Mouse (Mus musculus) gastrocnemius, postnatal 4 days (tissue): ENCODE measurements around the gene 1520401A03Rik. TPM values are rescaled to one million over a fixed set of nuclear protein-coding genes. Genes with fewer than 3 reads are reported as not detected.

ENCODE experiments used
- DNase-seq, 2 experiments: peaks; one replicate each; pipeline ENCODE4 v3.0.0; 2021 to 2022; ENCODE audit warnings: low spot score in 2 of 2, mixed read lengths in 2 of 2
- total RNA-seq, 2 experiments: library from RNA; stranded (reverse); gene quantifications; 2 replicates each; pipeline ENCODE4 v1.2.3; 2021

1520401A03Rik gene
- total RNA-seq, 2 experiments from 2014 or later: 0.26 to 0.66 TPM

DNA sequence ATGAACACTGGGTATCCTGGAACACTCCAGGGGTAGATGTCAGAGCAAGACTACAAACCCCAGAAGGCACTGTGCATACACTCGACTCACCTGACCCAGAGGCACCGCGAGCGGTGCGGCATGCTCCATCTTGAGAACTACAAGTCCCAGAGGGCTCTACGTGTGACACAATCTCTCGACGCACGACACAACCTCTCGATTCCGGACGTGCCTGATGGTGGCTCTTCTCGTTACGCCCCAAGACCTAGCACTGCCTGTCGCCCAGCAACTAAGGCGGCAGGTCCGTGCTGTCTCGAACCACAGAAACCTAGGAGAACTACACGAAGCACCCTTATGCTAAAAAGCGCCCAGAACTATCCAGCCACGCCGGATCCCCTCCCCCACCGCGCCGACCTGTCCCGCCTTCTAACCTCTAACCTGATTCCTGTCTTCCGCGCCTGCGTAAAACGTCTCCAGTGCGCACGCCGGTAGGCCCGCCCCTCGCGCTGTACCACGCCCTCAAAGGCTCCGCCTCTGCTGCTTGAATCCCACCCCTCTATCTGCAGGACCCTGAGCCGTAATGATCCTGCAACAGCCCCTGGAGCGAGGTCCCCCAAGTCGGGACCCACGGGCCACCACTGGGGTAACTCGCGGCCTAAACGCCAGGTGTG lies 49.0 kb downstream of the 1520401A03Rik start, which contains the start of the genes Hcfc1r1 and Thoc6:
Hcfc1r1 (plus strand) TSS at position 173 of the 650 bp plus-strand sequence.
Thoc6 (minus strand) TSS at position 459 of the 650 bp plus-strand sequence.
- peak; percentile 69 to 86 for DNase-seq

DNA sequence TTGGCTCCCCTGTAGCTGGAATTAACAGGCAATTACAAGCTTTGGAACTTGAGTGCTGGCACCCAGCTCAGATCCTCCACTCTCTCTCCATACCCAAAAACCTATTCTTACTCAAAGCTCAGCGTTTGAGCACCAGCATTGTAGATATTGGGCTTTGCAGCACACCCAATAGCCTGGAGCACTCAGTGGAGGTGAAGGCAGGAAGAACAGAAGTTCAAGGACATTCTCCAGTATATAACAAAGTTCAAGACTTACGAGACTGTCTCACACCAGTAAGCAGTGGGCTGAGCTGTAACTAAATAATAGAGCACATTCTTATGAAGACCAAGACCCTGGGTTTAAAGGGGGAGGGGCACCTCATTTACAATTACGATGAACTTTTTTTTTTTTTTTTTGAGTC lies 49.8 kb downstream of the 1520401A03Rik start:
- no peak for DNase-seq

DNA sequence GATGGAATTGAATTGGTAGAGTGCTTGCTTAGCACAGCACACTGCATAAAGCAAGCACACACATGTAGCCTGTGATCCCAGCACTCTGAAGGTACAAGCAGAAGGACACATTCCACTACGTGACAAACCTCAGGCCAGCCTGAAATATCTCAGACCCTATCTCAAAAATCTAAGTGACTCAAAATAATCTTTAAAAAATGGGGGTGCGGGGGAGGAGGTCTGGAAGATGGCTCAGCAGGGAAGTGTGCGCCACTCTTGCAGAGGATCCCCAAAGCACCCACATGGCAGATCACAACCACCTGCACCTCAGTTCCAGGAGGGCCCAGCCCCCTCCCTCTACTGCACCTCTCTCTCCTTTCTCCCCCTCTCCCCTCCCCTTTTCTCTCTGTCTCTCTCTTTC lies 51.1 kb downstream of the 1520401A03Rik start:
- DNase-seq: no peak

DNA sequence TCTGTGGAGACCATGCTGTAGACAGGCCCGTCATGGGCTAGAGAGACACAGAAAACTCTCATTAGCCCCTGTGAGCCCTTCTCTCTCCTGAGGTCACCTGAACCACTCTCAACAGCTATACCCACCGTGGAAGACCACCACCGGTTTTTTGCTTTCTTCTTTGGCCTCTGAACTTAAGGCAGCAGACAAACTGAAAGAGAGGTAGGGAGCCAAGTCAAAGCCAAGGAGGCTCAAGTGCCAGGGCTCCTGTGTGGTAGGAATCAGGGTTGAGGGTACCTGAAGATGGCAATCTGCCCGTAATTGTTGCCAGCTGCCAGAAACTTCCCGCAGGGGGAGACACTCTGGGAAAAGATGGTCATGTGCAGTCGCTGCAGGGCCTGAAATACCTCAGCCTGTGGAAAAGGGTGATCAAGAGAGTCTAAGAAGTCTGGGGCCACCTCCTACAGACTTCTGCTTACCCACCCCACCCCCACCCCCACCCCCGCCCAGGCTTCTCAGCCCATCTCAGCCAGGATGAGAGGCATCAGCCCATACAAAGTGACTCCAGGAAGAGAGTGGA lies 52.0 kb downstream of the 1520401A03Rik start:
- no peak for DNase-seq

DNA sequence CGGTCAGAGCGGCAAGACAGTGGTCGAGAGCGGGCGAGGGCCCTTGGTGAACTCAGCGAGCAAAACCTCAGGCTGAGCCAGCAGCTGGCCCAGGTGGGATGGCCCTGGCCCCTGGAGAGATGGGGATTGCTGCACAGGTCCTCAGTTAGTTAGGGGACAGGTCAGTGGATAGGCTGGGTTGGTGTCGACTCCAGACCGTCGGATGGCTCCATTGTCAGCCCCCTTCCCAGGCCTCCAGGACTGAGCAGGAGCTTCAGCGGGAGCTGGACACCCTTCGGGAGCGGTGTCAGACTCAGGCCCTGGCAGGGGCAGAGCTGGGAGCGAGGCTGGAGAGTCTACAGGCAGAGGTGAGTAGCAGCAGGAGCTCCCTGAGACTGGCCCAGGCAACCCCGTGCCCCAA lies 57.1 kb downstream of the 1520401A03Rik start:
- DNase-seq: no peak

DNA sequence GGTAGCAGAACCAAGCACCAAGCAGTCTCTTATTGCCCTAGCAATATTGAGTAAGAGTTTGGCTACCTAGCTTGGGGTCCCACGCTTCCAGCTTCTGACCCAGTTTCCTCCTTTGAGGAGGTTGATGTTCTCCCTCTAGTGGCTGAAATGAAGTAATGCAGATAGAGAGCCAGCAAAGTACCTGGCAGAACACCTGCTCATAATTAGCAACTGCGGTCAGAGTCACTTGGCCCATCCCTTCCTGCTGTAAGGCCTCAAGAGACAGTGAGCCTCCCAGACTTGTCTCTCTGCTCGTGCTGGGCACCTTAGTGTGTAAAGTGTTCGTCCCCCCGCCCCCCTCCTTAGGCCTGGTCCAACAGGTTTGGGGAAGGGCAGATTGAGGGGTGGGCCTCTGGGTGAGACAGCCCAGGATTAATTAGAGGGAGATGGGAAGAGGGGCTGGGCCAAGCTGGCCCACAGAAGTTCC lies 58.0 kb downstream of the 1520401A03Rik start:
- no peak for DNase-seq

DNA sequence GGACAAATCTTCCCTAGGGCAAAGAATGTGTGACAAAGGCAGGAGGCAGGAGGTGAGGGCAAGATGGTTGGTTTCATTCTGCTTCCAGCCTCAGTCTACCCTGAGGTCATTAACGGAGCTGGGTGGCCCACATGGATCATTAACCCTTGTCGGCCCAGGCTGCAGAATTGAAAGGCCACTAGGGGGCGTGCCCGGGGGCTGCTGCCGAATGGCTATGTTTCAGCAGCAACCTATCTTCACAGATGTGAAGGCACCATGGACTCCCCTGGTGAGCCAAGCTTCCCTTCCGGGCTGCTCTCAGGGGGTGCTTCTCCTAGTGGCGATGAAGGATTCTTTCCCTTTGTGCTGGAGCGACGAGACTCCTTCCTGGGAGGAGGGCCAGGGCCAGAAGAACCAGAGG lies 61.1 kb downstream of the 1520401A03Rik start:
- no peak for DNase-seq

DNA sequence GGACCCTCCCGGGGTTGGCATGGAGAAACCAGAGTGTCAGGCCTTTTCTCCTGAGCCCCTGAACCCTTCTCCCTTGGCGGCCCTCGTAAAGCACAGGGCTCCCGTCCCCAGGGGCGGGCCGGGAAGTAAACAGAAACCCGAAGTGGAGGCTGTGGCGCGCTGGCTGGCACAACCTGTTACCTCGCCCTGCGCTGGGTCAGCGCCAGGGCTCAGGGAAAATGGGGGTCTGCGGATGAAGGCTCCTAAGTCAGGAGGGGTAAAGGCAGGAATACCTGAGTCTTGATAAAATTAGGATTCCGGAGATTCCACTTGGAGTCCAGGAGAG lies 61.7 kb downstream of the 1520401A03Rik start:
- no peak for DNase-seq

DNA sequence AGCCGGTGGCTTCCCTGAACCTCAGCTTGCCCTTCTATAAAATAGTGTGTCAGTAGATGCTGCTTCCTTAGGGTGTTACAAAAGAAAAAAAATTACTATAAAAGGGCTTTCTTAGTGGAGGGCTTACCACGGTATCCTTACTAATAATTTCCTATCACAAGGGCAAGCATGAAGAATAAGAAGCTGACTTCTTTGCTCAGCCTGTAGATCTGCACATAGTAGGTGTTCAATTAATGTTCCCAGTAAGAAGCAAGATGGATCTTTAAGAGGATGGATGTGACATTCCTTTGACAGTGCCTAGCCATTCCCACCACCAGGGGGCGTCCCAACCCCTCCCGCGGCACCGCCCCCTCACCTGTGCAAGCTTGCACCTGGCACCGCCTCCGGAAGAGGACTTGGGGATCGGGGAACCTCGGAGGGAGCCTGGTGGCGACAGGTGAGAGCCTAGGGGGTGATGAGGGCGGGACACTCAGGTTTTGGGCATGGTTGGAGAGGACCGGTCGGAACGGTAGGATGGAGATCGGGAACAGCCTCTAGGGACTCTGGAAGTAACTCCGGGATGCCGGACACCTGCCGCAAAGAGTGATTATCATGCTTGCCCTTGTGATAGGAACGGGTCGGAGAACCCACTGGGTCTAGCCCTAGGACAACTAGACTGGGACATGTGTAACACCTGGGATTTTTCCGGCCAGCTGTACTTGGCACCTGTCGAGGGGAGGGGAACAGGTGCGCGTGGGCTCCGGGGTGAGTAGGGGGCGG lies 62.3 kb downstream of the 1520401A03Rik start, which contains the start of gene Bicdl2:
Bicdl2 (plus strand) TSS at position 390 of the 759 bp plus-strand sequence.
- DNase-seq: no peak

DNA sequence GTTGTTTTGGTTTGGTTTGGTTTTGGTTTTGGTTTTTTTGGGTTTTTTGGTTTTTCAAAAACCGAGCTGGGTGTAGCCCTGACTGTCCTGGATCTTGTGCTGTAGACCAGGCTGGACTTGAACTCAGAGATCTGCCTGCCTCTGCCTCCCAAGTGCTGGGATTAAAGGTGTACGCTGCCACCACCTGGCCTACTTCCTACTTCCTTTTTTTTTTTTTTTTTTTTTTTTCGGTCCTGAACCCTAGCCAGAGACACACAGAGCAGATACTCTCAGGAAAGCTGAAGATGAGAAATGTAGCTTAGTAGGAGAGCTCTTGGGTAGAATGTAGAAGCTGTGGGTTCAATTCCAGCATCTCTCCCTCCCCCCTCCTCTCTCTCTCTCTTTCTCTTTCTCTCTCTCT lies 64.1 kb downstream of the 1520401A03Rik start:
- DNase-seq: no peak

Other genes starting within 250 kb of the 1520401A03Rik start
- gene Vmn2r117, start 243.1 kb downstream of the 1520401A03Rik start, total RNA-seq: not detected
- gene Zfp213, start 158.5 kb downstream of the 1520401A03Rik start, total RNA-seq: 1 to 10 TPM; 4.7 to 5.3 TPM
- 1 to 10 TPM; 8.3 to 9.9 TPM for gene Zfp13, start 123.3 kb downstream of the 1520401A03Rik start, total RNA-seq
- not detected for gene Zscan10, start 121.9 kb downstream of the 1520401A03Rik start, total RNA-seq
- under 1 TPM; 0.70 to 0.71 TPM for gene Mmp25, start 77.5 kb downstream of the 1520401A03Rik start, total RNA-seq
- not detected for gene Bicdl2, start 62.3 kb downstream of the 1520401A03Rik start, total RNA-seq
- gene Hcfc1r1, start 49.2 kb downstream of the 1520401A03Rik start, total RNA-seq: 100 to 1,000 TPM; 214 to 230 TPM
- gene Thoc6, start 48.9 kb downstream of the 1520401A03Rik start, total RNA-seq: 10 to 100 TPM; 18.8 to 20.8 TPM
- gene Tnfrsf12a, start 45.3 kb downstream of the 1520401A03Rik start, total RNA-seq: 10 to 100 TPM; 43.7 to 55.5 TPM
- not detected for gene Cldn6, start 43.5 kb downstream of the 1520401A03Rik start, total RNA-seq
- under 1 TPM; 0.61 to 0.91 TPM for gene Cldn9, start 38.8 kb downstream of the 1520401A03Rik start, total RNA-seq
- 10 to 100 TPM; 11.1 to 12.4 TPM for gene Pkmyt1, start 3.6 kb upstream of the 1520401A03Rik start, total RNA-seq
- gene Paqr4, start 18.1 kb upstream of the 1520401A03Rik start, total RNA-seq: 10 to 100 TPM; 12.5 to 13.4 TPM
- under 1 TPM; 0.13 to 0.20 TPM for gene Kremen2, start 23.1 kb upstream of the 1520401A03Rik start, total RNA-seq
- 10 to 100 TPM; 44.5 to 49.2 TPM for gene Flywch1, start 48.8 kb upstream of the 1520401A03Rik start, total RNA-seq
- gene Flywch2, start 63.3 kb upstream of the 1520401A03Rik start, total RNA-seq: 1 to 10 TPM; 5.6 to 6.0 TPM
- gene Srrm2, start 67.7 kb upstream of the 1520401A03Rik start, total RNA-seq: 100 to 1,000 TPM; 293 to 304 TPM
- gene Elob, start 106.4 kb upstream of the 1520401A03Rik start, total RNA-seq: 100 to 1,000 TPM; 428 to 459 TPM
- not detected for gene Prss33, start 113.3 kb upstream of the 1520401A03Rik start, total RNA-seq
- gene Prss32, start 121.1 kb upstream of the 1520401A03Rik start, total RNA-seq: not detected
- under 1 TPM in 1 of 2 experiments, not detected in 1; 0.18 TPM for gene Prss41, start 121.4 kb upstream of the 1520401A03Rik start, total RNA-seq
- not detected for gene Prss21, start 145.3 kb upstream of the 1520401A03Rik start, total RNA-seq
- gene Dcpp1, start 158.1 kb upstream of the 1520401A03Rik start, total RNA-seq: not detected
- gene Dcpp2, start 158.1 kb upstream of the 1520401A03Rik start, total RNA-seq: not detected
- not detected for gene Dcpp3, start 194.7 kb upstream of the 1520401A03Rik start, total RNA-seq
- gene Sbp, start 218.9 kb upstream of the 1520401A03Rik start, total RNA-seq: not detected
- gene Sbpl, start 232.5 kb upstream of the 1520401A03Rik start, total RNA-seq: not detected